Comparison of ENCODE assay signal across 11 mouse cellular contexts in the genomic region with DNA sequence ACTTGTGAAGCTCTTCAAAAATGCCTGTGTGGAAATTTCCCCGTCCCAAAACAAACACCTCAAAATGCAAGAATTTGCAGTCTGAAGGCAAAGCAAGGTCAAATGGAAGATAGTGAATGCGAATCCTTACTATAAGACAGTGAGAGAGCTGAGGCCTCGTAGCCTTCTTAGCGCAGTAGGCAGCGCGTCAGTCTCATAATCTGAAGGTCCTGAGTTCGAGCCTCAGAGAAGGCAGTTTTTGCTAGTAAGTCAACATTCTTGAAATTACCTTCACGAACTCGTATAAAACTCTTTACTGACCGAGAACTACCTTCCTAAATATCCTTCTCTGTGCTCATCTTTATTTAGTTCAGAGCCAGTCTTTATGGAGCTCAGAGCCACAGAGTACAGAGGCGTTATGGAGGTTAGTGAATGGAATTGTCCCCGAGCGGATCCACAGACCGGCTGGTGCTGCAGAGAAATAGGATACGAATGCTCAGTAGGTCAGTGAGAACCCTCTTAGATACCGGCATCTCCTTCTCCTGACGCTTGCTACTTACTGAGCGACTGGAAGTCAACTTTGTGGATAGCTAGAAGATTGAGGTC. TPM values are rescaled to one million over a fixed set of nuclear protein-coding genes. Genes with fewer than 3 reads are reported as not detected.
DNase-seq lines count a peak whose midpoint lies in the region; ATAC-seq and TF ChIP-seq lines count a peak whose summit lies in the region.
"Had no signal": no experiment of that assay in that cellular context is flagged by ENCODE, and none has a peak within 500 bp of the region (broad histone marks: within the 10 kb centered on the region; RNA-seq: fewer than 3 reads in every experiment).

No protein-coding gene starts in this region.

- H3K27ac ChIP-seq in hindbrain, embryonic 10.5 days, result no peak overlapping the region
- no peak overlapping the region for H3K27ac ChIP-seq in hindbrain, embryonic 12.5 days
- H3K27ac ChIP-seq in limb, embryonic 11.5 days (replicated peaks; ENCODE audit: low read depth, low read length), result no peak overlapping the region
- H3K27ac ChIP-seq: layer of hippocampus, adult 2 months had no signal

- no peaks in the 10 kb centered on the region for H3K36me3 ChIP-seq in hindbrain, embryonic 10.5 days
- H3K36me3 ChIP-seq in hindbrain, embryonic 12.5 days, result no peaks in the 10 kb centered on the region
- H3K36me3 ChIP-seq in E14TG2a.4 (ENCODE audit: insufficient read depth, low read length), result no peaks in the 10 kb centered on the region
- no peaks in the 10 kb centered on the region for H3K36me3 ChIP-seq in limb, embryonic 11.5 days (ENCODE audit: control insufficient read depth, insufficient read depth, low read length)

- TF ChIP-seq CTCF in E14TG2a.4 (conservative IDR thresholded peaks at IDR 0.05; ENCODE audit: low read length), result no peak

- H3K4me1 ChIP-seq in hindbrain, embryonic 10.5 days (replicated peaks), result peaks cover 17% of the 10 kb centered on the region
- H3K4me1 ChIP-seq in hindbrain, embryonic 12.5 days, result peaks cover 13% of the 10 kb centered on the region
- peaks cover 25% of the 10 kb centered on the region for H3K4me1 ChIP-seq in E14TG2a.4 (replicated peaks; ENCODE audit: low read depth, low read length)
- 0 out of 2 replicates have a peak, but pooled peaks cover 2% of the 10 kb centered on the region for H3K4me1 ChIP-seq in limb, embryonic 11.5 days (ENCODE audit: control insufficient read depth, insufficient read depth, low read length)

- H3K4me2 ChIP-seq in hindbrain, embryonic 12.5 days (replicated peaks), result no peak overlapping the region
- 0 out of 2 replicates have a peak overlapping the region, but pooled peaks have one; percentile 12 for H3K4me2 ChIP-seq in limb, embryonic 11.5 days (ENCODE audit: low read depth, severe bottlenecking)

- ATAC-seq in hindbrain, embryonic 12.5 days (ENCODE audit: low FRiP score), result no peak
- no peak for ATAC-seq in limb, embryonic 11.5 days (ENCODE audit: insufficient number of reproducible peaks, low FRiP score, low TSS enrichment, low read depth)
- ATAC-seq in CD4-positive, CD25-positive, alpha-beta regulatory T cell, adult 4 months, result no peak

- peaks cover 35% of the 10 kb centered on the region for H3K27me3 ChIP-seq in hindbrain, embryonic 10.5 days (ENCODE audit: insufficient read depth, poor library complexity, severe bottlenecking)
- H3K27me3 ChIP-seq in hindbrain, embryonic 12.5 days, result peaks cover 30% of the 10 kb centered on the region
- peaks cover 32% of the 10 kb centered on the region for H3K27me3 ChIP-seq in E14TG2a.4 (ENCODE audit: insufficient read depth, low read length)
- peaks cover 4% of the 10 kb centered on the region; the same call in 1 of the 2 replicates for H3K27me3 ChIP-seq in limb, embryonic 11.5 days (ENCODE audit: control insufficient read depth, insufficient read depth, low read length)

- H3K9me3 ChIP-seq in hindbrain, embryonic 10.5 days, result no peaks in the 10 kb centered on the region
- no peaks in the 10 kb centered on the region for H3K9me3 ChIP-seq in hindbrain, embryonic 12.5 days (replicated peaks)
- no peaks in the 10 kb centered on the region for H3K9me3 ChIP-seq in E14TG2a.4 (ENCODE audit: low read length)
- H3K9me3 ChIP-seq in limb, embryonic 11.5 days (ENCODE audit: control insufficient read depth, low read length), result no peaks in the 10 kb centered on the region

- peak overlapping the region; percentile 37 for H3K4me3 ChIP-seq in hindbrain, embryonic 10.5 days
- no peak overlapping the region for H3K4me3 ChIP-seq in hindbrain, embryonic 12.5 days
- H3K4me3 ChIP-seq in E14TG2a.4 (replicated peaks; ENCODE audit: low read length), result peak overlapping the region; percentile 71
- H3K4me3 ChIP-seq in limb, embryonic 11.5 days (ENCODE audit: low read depth, low read length), result no peak overlapping the region
- H3K4me3 ChIP-seq: layer of hippocampus, adult 2 months had no signal

- H3K9ac ChIP-seq in hindbrain, embryonic 12.5 days, result no peak overlapping the region
- H3K9ac ChIP-seq in limb, embryonic 11.5 days (ENCODE audit: low read length), result no peak overlapping the region

- peak; percentile 41 for DNase-seq in hindbrain, embryonic 10.5 days (ENCODE audit: low spot score)
- DNase-seq in c-Kit-positive CD71-positive TER-119-positive erythroid progenitor cells, embryonic 14.5 days (ENCODE audit: low spot score), result peak; percentile 72
- DNase-seq in limb, embryonic 11.5 days (ENCODE audit: low spot score), result peak; percentile 68
- DNase-seq in left cerebral cortex, adult 9 months (ENCODE audit: low spot score in 2 of 2), result no peak
- DNase-seq in left cerebral cortex, adult 8-10 months (ENCODE audit: low spot score in 2 of 2), result no peak
- DNase-seq: cerebellum, adult 9-11 months; lung, postnatal 4 days had no signal

- 6% methylated on average over 18 of the region's 18 CpGs for WGBS in hindbrain, embryonic 10.5 days
- 4% methylated on average over 18 of the region's 18 CpGs for WGBS in hindbrain, embryonic 12.5 days
- WGBS in limb, embryonic 11.5 days, result 5% methylated on average over 18 of the region's 18 CpGs

RNA-seq across cellular contexts. Expression of gene Zfp322a, which starts 51.6 kb away (rescaled TPM):
- 42.3 and 54.0 TPM in 2 replicates for polyA plus RNA-seq in hindbrain, embryonic 10.5 days (2016; fragmentation: Nextera tagmentation; extraction: Ambion mirVana)
- 58.9 and 63.2 TPM in 2 replicates for polyA plus RNA-seq in hindbrain, embryonic 12.5 days (2016; fragmentation: Nextera tagmentation; extraction: Ambion mirVana)
- polyA plus RNA-seq in limb, embryonic 11.5 days (2014; fragmentation: Nextera tagmentation; extraction: Ambion mirVana), result 71.9 and 76.4 TPM in 2 replicates
- polyA plus RNA-seq in CD4-positive, CD25-positive, alpha-beta regulatory T cell, adult 4 months (2017; shearing (Covaris generic)), result 10 to 100 TPM; 29.6 to 34.2 TPM
- total RNA-seq in left cerebral cortex, adult 8-10 months (2022), result 10 to 100 TPM; 24.9 to 29.0 (median 26.7) TPM

Comparison
In these comparisons a context has a peak if more than half of its experiments do, and no peak if none do; other contexts are left out.
1. H3K4me3 ChIP-seq: peak in hindbrain, embryonic 10.5 days (single experiment) and E14TG2a.4 (single experiment); none in hindbrain, embryonic 12.5 days (single experiment) and limb, embryonic 11.5 days (single experiment).
2. DNase-seq: peak in hindbrain, embryonic 10.5 days (single experiment), c-Kit-positive CD71-positive TER-119-positive erythroid progenitor cells, embryonic 14.5 days (single experiment) and limb, embryonic 11.5 days (single experiment); none in left cerebral cortex, adult 9 months (0 of 2) and left cerebral cortex, adult 8-10 months (0 of 2).